Mouse (Mus musculus): ENCODE measurements around the gene Cnot10.
A peak's percentile ranks its signal among the peaks of the same experiment; 100 is the strongest.

Gene Cnot10

GRCm38 (mm10) chr9:114639839-114640646, at the start of gene Cnot10:
Gene Cnot10, minus strand, starts transcription at chr9:114640184.
- DNase-seq (ENCODE audit: low read depth, low spot score), result peak; percentile 100

- DNase-seq (ENCODE audit: low read depth, low spot score), result no peak
These were observed 49.0 kb upstream of the Cnot10 start for GRCm38 (mm10) chr9:114688953-114689407.

GRCm38 (mm10) chr9:114688252-114688952, 48.4 kb upstream of the Cnot10 start, which contains the start of gene Dync1li1:
Gene Dync1li1, plus strand, starts transcription at chr9:114688790.
- peak; percentile 98 for DNase-seq (ENCODE audit: low read depth, low spot score)

GRCm38 (mm10) chr9:114687639-114688038, 47.7 kb upstream of the Cnot10 start:
- DNase-seq (ENCODE audit: low read depth, low spot score), result peak; percentile 20

- peak; percentile 17 for DNase-seq (ENCODE audit: low read depth, low spot score)
These were observed 46.3 kb upstream of the Cnot10 start for GRCm38 (mm10) chr9:114686245-114686644.

GRCm38 (mm10) chr9:114682193-114682592, 42.2 kb upstream of the Cnot10 start:
- no peak for DNase-seq (ENCODE audit: low read depth, low spot score)

GRCm38 (mm10) chr9:114680531-114680930, 40.5 kb upstream of the Cnot10 start:
- no peak for DNase-seq (ENCODE audit: low read depth, low spot score)

- no peak for DNase-seq (ENCODE audit: low read depth, low spot score)
These were observed 40.0 kb upstream of the Cnot10 start for GRCm38 (mm10) chr9:114679944-114680343.

- no peak for DNase-seq (ENCODE audit: low read depth, low spot score)
These were observed 38.6 kb upstream of the Cnot10 start for GRCm38 (mm10) chr9:114678576-114678975.

- DNase-seq (ENCODE audit: low read depth, low spot score), result no peak
These were observed 33.6 kb upstream of the Cnot10 start for GRCm38 (mm10) chr9:114673626-114674025.

GRCm38 (mm10) chr9:114672703-114673561, 32.9 kb upstream of the Cnot10 start:
- DNase-seq (ENCODE audit: low read depth, low spot score), result no peak

- no peak for DNase-seq (ENCODE audit: low read depth, low spot score)
These were observed 32.0 kb upstream of the Cnot10 start for GRCm38 (mm10) chr9:114671946-114672345.

GRCm38 (mm10) chr9:114669011-114669410, 29.0 kb upstream of the Cnot10 start:
- no peak for DNase-seq (ENCODE audit: low read depth, low spot score)

GRCm38 (mm10) chr9:114668047-114668446, 28.1 kb upstream of the Cnot10 start:
- DNase-seq (ENCODE audit: low read depth, low spot score), result no peak

GRCm38 (mm10) chr9:114666858-114667257, 26.9 kb upstream of the Cnot10 start:
- no peak for DNase-seq (ENCODE audit: low read depth, low spot score)

GRCm38 (mm10) chr9:114663782-114664181, 23.8 kb upstream of the Cnot10 start:
- DNase-seq (ENCODE audit: low read depth, low spot score), result no peak

GRCm38 (mm10) chr9:114661991-114662390, 22.0 kb upstream of the Cnot10 start:
- no peak for DNase-seq (ENCODE audit: low read depth, low spot score)

- DNase-seq (ENCODE audit: low read depth, low spot score), result no peak
These were observed 21.0 kb upstream of the Cnot10 start for GRCm38 (mm10) chr9:114660983-114661382.

GRCm38 (mm10) chr9:114660506-114660905, 20.5 kb upstream of the Cnot10 start:
- no peak for DNase-seq (ENCODE audit: low read depth, low spot score)

- no peak for DNase-seq (ENCODE audit: low read depth, low spot score)
These were observed 16.7 kb upstream of the Cnot10 start for GRCm38 (mm10) chr9:114656701-114657100.

GRCm38 (mm10) chr9:114655356-114655755, 15.4 kb upstream of the Cnot10 start:
- DNase-seq (ENCODE audit: low read depth, low spot score), result no peak
